Mouse (Mus musculus): ENCODE data around the gene Cwc22. TPM values are rescaled to one million over a fixed set of nuclear protein-coding genes. Genes with fewer than 3 reads are reported as not detected.

The Cwc22 gene
- total and polyA plus RNA-seq, 3 experiments: 2.1 to 15.5 (median 10.7) TPM

- Histone ChIP-seq H3K27ac (no peak overlapping the region), H3K4me3 (no peak overlapping the region), H3K79me2 (replicated peaks; ENCODE audit: control insufficient read depth, insufficient read depth, low read length) (no peaks in the 10 kb centered on the region), H3K4me1 (ENCODE audit: control insufficient read depth, insufficient read depth, low read length) (no peaks in the 10 kb centered on the region), H3K9ac (ENCODE audit: low read depth, low read length) (no peak overlapping the region), H3K36me3 (ENCODE audit: control insufficient read depth, insufficient read depth, low read length) (no peaks in the 10 kb centered on the region), H3K27me3 (ENCODE audit: control insufficient read depth, insufficient read depth, low read length) (no peaks in the 10 kb centered on the region)
- 88% methylated on average over 8 of the region's 8 CpGs for WGBS
- DNase-seq: no peak
- TF ChIP-seq EP300 (IDR thresholded peaks at IDR 0.05; ENCODE audit: insufficient read depth, low read depth, low read length) (no peak), CTCF (IDR thresholded peaks at IDR 0.05) (no peak), POLR2A (IDR thresholded peaks at IDR 0.05; ENCODE audit: insufficient read depth, low read depth, low read length) (no peak)
- intact Hi-C loops (cut with DNase I): no loop called here
These were observed 32.9 kb upstream of the Cwc22 start for GRCm38 (mm10) chr2:77979081-77979480.

GRCm38 (mm10) chr2:77978256-77978655 is 32.1 kb upstream of the Cwc22 start:
- intact Hi-C loops (cut with DNase I): no loop called here
- Histone ChIP-seq H3K27ac (no peak overlapping the region), H3K4me3 (no peak overlapping the region), H3K27me3 (ENCODE audit: control insufficient read depth, insufficient read depth, low read length) (no peaks in the 10 kb centered on the region), H3K4me1 (ENCODE audit: control insufficient read depth, insufficient read depth, low read length) (no peaks in the 10 kb centered on the region), H3K9ac (ENCODE audit: low read depth, low read length) (no peak overlapping the region), H3K36me3 (ENCODE audit: control insufficient read depth, insufficient read depth, low read length) (no peaks in the 10 kb centered on the region), H3K79me2 (replicated peaks; ENCODE audit: control insufficient read depth, insufficient read depth, low read length) (no peaks in the 10 kb centered on the region)
- 81% methylated on average over 3 of the region's 3 CpGs for WGBS
- no peak for DNase-seq
- no peak for TF ChIP-seq CTCF (IDR thresholded peaks at IDR 0.05)
- TF ChIP-seq POLR2A (IDR thresholded peaks at IDR 0.05; ENCODE audit: insufficient read depth, low read depth, low read length): no peak
- TF ChIP-seq EP300 (IDR thresholded peaks at IDR 0.05; ENCODE audit: insufficient read depth, low read depth, low read length): no peak

- Histone ChIP-seq H3K27ac (no peak overlapping the region), H3K79me2 (replicated peaks; ENCODE audit: control insufficient read depth, insufficient read depth, low read length) (no peaks in the 10 kb centered on the region), H3K4me1 (ENCODE audit: control insufficient read depth, insufficient read depth, low read length) (no peaks in the 10 kb centered on the region), H3K36me3 (ENCODE audit: control insufficient read depth, insufficient read depth, low read length) (no peaks in the 10 kb centered on the region), H3K9ac (ENCODE audit: low read depth, low read length) (no peak overlapping the region), H3K27me3 (ENCODE audit: control insufficient read depth, insufficient read depth, low read length) (no peaks in the 10 kb centered on the region), H3K4me3 (no peak overlapping the region)
- TF ChIP-seq CTCF (IDR thresholded peaks at IDR 0.05) (no peak), POLR2A (IDR thresholded peaks at IDR 0.05; ENCODE audit: insufficient read depth, low read depth, low read length) (no peak), EP300 (IDR thresholded peaks at IDR 0.05; ENCODE audit: insufficient read depth, low read depth, low read length) (no peak)
- intact Hi-C loops (cut with DNase I): no loop called here
- WGBS: 75% methylated on average over 5 of the region's 5 CpGs
- no peak for DNase-seq
These were observed 30.2 kb upstream of the Cwc22 start for GRCm38 (mm10) chr2:77976321-77976920.

- TF ChIP-seq POLR2A (IDR thresholded peaks at IDR 0.05; ENCODE audit: insufficient read depth, low read depth, low read length) (no peak), EP300 (IDR thresholded peaks at IDR 0.05; ENCODE audit: insufficient read depth, low read depth, low read length) (no peak), CTCF (IDR thresholded peaks at IDR 0.05) (no peak)
- no peaks in the 10 kb centered on the region for H3K79me2 ChIP-seq (replicated peaks; ENCODE audit: control insufficient read depth, insufficient read depth, low read length)
- no peak overlapping the region for H3K9ac ChIP-seq (ENCODE audit: low read depth, low read length)
- H3K27ac ChIP-seq: no peak overlapping the region
- no peak for DNase-seq
- H3K36me3 ChIP-seq (ENCODE audit: control insufficient read depth, insufficient read depth, low read length): no peaks in the 10 kb centered on the region
- intact Hi-C loops (cut with DNase I): no loop called here
- no peak overlapping the region for H3K4me3 ChIP-seq
- no peaks in the 10 kb centered on the region for H3K27me3 ChIP-seq (ENCODE audit: control insufficient read depth, insufficient read depth, low read length)
- no peaks in the 10 kb centered on the region for H3K4me1 ChIP-seq (ENCODE audit: control insufficient read depth, insufficient read depth, low read length)
- WGBS: 64% methylated on average over 4 of the region's 4 CpGs
These were observed 29.4 kb upstream of the Cwc22 start for GRCm38 (mm10) chr2:77975606-77976005.

GRCm38 (mm10) chr2:77974986-77975385 is 28.8 kb upstream of the Cwc22 start:
- Histone ChIP-seq H3K9ac (ENCODE audit: low read depth, low read length) (no peak overlapping the region), H3K27ac (no peak overlapping the region), H3K4me3 (no peak overlapping the region), H3K4me1 (ENCODE audit: control insufficient read depth, insufficient read depth, low read length) (no peaks in the 10 kb centered on the region), H3K79me2 (replicated peaks; ENCODE audit: control insufficient read depth, insufficient read depth, low read length) (no peaks in the 10 kb centered on the region), H3K36me3 (ENCODE audit: control insufficient read depth, insufficient read depth, low read length) (no peaks in the 10 kb centered on the region), H3K27me3 (ENCODE audit: control insufficient read depth, insufficient read depth, low read length) (no peaks in the 10 kb centered on the region)
- no peak for DNase-seq
- intact Hi-C loops (cut with DNase I): no loop called here
- no peak for TF ChIP-seq CTCF (IDR thresholded peaks at IDR 0.05)
- TF ChIP-seq POLR2A (IDR thresholded peaks at IDR 0.05; ENCODE audit: insufficient read depth, low read depth, low read length): no peak
- TF ChIP-seq EP300 (IDR thresholded peaks at IDR 0.05; ENCODE audit: insufficient read depth, low read depth, low read length): no peak
- 82% methylated on average over 1 of the region's 1 CpGs for WGBS

GRCm38 (mm10) chr2:77974366-77974765 is 28.2 kb upstream of the Cwc22 start:
- TF ChIP-seq CTCF (IDR thresholded peaks at IDR 0.05) (no peak), POLR2A (IDR thresholded peaks at IDR 0.05; ENCODE audit: insufficient read depth, low read depth, low read length) (no peak), EP300 (IDR thresholded peaks at IDR 0.05; ENCODE audit: insufficient read depth, low read depth, low read length) (no peak)
- Histone ChIP-seq H3K27ac (no peak overlapping the region), H3K79me2 (replicated peaks; ENCODE audit: control insufficient read depth, insufficient read depth, low read length) (no peaks in the 10 kb centered on the region), H3K36me3 (ENCODE audit: control insufficient read depth, insufficient read depth, low read length) (no peaks in the 10 kb centered on the region), H3K4me1 (ENCODE audit: control insufficient read depth, insufficient read depth, low read length) (no peaks in the 10 kb centered on the region), H3K9ac (ENCODE audit: low read depth, low read length) (no peak overlapping the region), H3K4me3 (no peak overlapping the region), H3K27me3 (ENCODE audit: control insufficient read depth, insufficient read depth, low read length) (no peaks in the 10 kb centered on the region)
- no peak for DNase-seq
- intact Hi-C loops (cut with DNase I): no loop called here
- WGBS: 63% methylated on average over 2 of the region's 2 CpGs

Data from heart, adult 2 months (tissue).